Mouse (Mus musculus) layer of hippocampus, postnatal 10 days (tissue): ENCODE measurements around the gene Commd8. TPM values are rescaled to one million over a fixed set of nuclear protein-coding genes. Genes with fewer than 3 reads are reported as not detected.

Experiments
- DNase-seq, 2 experiments: peaks; one replicate each; pipeline ENCODE4 v3.0.0; 2021; ENCODE audit warnings: low spot score in 2 of 2
- long read RNA-seq: library from polyadenylated mRNA; stranded (forward); transcript quantifications from one replicate; pipeline ENCODE4 v2.0.0, GENCODE M21; 2023
- total RNA-seq, 2 experiments: library from RNA; stranded (reverse); gene quantifications; 2 replicates each; pipeline ENCODE4 v1.2.3; 2021

Commd8 gene
- 10 to 100 TPM; 91.2 to 92.2 TPM for total RNA-seq
- long read RNA-seq, transcript Commd8-201 (5 exons, 3,895 nt) = major isoform, 50 of 66 reads
- long read RNA-seq, partial matches to known transcripts = 0 of 66 reads
- long read RNA-seq, other reads (novel, unspliced or antisense) = 16 of 66 reads

- peak; percentile 96 to 97 for DNase-seq
Measured at GRCm38 (mm10) chr5:72167594-72168284, at the start of gene Commd8. Commd8 (minus strand) TSS chr5:72168189.

- DNase-seq = no peak
Measured at GRCm38 (mm10) chr5:72211741-72212140, 43.8 kb upstream of the Commd8 start.

- no peak for DNase-seq
Measured at GRCm38 (mm10) chr5:72210812-72211139, 42.8 kb upstream of the Commd8 start.

- DNase-seq = no peak
Measured at GRCm38 (mm10) chr5:72210123-72210811, 42.3 kb upstream of the Commd8 start.

GRCm38 (mm10) chr5:72208515-72208914 is 40.5 kb upstream of the Commd8 start:
- DNase-seq = no peak

- DNase-seq = no peak
Measured at GRCm38 (mm10) chr5:72205271-72205670, 37.3 kb upstream of the Commd8 start.

- no peak for DNase-seq
Measured at GRCm38 (mm10) chr5:72204507-72204906, 36.5 kb upstream of the Commd8 start.

GRCm38 (mm10) chr5:72203734-72204073 is 35.7 kb upstream of the Commd8 start:
- DNase-seq = no peak

GRCm38 (mm10) chr5:72203028-72203733 is 35.2 kb upstream of the Commd8 start:
- DNase-seq = peak; percentile 80 to 83

GRCm38 (mm10) chr5:72202016-72202415 is 34.0 kb upstream of the Commd8 start:
- no peak for DNase-seq

- peak in 1 of 2 experiments; percentile 44 for DNase-seq
Measured at GRCm38 (mm10) chr5:72201600-72201999, 33.6 kb upstream of the Commd8 start.

- no peak for DNase-seq
Measured at GRCm38 (mm10) chr5:72195442-72195841, 27.5 kb upstream of the Commd8 start.

- no peak for DNase-seq
Measured at GRCm38 (mm10) chr5:72191932-72192331, 23.9 kb upstream of the Commd8 start.

GRCm38 (mm10) chr5:72191154-72191553 is 23.2 kb upstream of the Commd8 start:
- DNase-seq = no peak

- DNase-seq = no peak
Measured at GRCm38 (mm10) chr5:72184437-72185100, 16.6 kb upstream of the Commd8 start.

GRCm38 (mm10) chr5:72183929-72184328 is 15.9 kb upstream of the Commd8 start:
- DNase-seq = no peak

GRCm38 (mm10) chr5:72182804-72183203 is 14.8 kb upstream of the Commd8 start:
- no peak for DNase-seq

GRCm38 (mm10) chr5:72181194-72181593 is 13.2 kb upstream of the Commd8 start:
- no peak for DNase-seq

GRCm38 (mm10) chr5:72175530-72175929 is 7.5 kb upstream of the Commd8 start:
- no peak for DNase-seq

- DNase-seq = no peak
Measured at GRCm38 (mm10) chr5:72175050-72175449, 7.1 kb upstream of the Commd8 start.

GRCm38 (mm10) chr5:72173521-72173920 is 5.5 kb upstream of the Commd8 start:
- DNase-seq = no peak

- peak; percentile 27 to 52 for DNase-seq
Measured at GRCm38 (mm10) chr5:72172675-72173074, 4.7 kb upstream of the Commd8 start.
